Mouse (Mus musculus) spleen, postnatal 36 days (tissue): ENCODE data around the gene Lrrc20.

Experiments used
- DNase-seq, 2 experiments: peaks; one replicate each; pipeline ENCODE4 v3.0.0; 2022; ENCODE audit warnings: low spot score in 2 of 2, mixed read lengths in 1 of 2

The Lrrc20 gene

DNA sequence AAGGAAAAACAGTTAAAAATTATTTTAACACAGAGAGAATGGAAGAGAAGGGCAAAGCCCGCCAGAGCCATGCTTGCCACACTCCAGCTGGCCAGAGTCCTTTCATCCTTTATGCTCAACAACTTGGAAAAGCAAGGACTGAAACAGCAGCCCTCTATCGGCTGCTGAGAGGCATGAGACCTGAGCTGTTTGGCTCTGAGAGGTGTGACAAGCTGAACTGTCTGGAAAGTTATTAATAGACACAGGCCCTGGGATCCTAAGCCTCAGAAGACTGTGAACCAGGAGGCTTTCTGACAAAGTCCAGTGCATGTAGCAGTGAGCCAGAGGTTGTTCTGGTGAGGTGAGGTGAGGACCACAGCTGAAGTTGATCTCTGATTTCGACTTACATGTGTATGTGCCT, 2.0 kb upstream of the Lrrc20 start:
- no peak for DNase-seq

DNA sequence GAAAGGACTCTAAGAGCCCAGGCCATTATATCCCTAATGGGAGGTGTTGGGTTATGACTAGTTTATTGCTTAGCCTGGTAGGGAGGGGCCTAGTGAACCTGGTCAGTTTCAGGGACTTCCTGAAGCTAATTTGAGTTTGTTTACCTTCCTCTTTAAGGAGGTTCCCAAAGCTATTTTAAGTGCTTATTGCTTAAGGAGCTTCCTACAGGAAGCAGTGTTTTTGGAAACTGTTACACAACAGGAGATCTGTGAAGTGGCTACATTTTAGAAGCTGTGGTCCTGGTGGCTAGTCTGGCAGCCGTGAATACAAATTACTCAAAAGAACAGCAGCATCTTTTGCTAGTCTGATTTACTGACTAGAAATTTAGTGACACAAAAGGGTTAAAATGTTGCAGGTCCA, 1.3 kb upstream of the Lrrc20 start:
- no peak for DNase-seq

DNA sequence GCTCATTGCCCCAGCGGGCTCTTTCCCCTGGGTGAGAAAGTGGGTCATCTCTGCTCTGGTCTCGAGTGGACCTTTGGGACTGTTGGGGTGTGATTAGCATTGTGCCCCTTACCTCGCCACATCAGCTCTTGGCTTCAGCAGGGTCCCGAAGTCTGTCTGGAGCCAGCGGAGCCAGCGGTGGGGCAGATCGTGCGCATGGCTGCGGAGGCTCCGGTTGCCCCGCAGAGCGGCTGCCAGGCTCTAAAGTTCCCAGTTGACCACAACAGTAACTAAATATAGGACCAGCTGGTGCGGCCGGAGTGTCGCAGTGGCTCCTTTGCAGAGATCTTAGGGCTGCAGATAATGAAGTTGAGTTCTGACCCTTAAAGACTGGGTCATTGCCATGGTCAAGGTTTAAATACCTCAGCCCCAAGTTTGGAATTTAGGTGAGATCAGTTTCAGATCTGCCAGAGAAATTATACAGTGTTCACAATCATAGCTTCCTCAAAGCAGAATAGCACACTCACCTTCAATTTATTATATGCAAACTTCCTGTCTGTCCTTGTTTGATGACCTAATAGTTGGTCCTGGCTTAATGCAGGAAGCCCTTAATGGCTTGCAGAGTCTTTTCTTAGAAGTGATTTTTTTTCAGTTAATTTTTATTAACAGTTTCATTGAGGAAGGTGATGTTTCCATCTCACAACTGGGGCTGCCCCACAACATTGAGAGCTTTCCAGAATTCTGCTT, 1.0 kb downstream of the Lrrc20 start:
- DNase-seq, result no peak

DNA sequence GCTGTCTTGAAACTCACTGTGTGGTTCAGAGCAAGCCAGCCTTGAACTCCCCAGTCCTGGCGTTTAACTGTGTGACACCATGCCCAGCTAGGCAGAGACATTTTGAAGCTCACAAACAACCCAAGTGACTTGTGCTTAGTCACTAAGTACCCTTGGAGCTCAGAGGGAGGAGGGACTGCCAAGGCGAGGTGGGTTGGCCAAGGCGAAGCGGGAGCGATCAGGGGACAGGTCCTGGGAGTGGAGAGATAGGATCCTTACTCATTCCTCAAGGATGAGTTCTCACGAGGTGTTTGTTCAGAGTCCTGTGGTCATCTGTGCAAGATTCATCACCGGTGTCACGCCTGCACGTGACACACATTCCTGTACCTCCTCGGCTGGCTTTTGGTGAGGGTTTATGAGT, 3.9 kb downstream of the Lrrc20 start:
- no peak for DNase-seq

DNA sequence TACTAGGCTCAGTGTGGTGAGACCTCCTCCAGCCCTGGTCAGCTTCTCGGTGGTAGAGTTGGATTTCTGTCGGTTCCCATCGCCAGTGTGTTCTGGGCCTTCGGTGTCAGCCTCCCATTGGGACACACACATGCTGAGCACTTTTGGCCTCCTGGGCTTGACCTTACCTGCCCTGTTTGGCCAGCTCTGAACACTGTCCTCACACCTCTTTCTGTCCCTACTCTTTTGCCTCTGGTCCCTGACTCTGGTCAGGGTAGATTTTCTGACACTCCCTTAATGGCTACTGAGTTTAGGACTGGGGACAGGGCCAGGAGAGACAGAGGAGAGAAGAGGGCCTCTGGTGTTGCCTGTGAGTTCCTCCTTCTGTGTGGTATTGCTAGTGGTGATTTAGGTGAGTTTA, 4.3 kb downstream of the Lrrc20 start:
- no peak for DNase-seq

DNA sequence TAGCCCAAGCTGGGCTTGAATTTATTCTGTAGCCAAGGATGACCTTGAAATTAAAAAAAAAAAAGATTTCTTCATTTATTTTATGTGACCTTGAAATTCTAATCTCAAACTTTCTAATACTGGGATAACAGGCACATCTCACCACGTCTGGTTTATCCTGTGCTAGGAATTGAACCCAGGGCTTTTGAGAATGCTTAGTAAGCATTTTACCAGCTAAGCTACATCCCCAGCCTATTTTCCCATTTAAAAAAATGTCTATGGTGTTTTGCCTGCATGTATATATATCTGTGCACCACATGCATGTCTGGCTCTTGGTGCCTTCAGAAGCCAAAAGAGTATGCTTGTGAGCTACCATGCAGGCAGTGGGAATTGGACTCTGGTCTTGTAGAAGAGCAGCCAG, 4.9 kb downstream of the Lrrc20 start:
- DNase-seq, result no peak

DNA sequence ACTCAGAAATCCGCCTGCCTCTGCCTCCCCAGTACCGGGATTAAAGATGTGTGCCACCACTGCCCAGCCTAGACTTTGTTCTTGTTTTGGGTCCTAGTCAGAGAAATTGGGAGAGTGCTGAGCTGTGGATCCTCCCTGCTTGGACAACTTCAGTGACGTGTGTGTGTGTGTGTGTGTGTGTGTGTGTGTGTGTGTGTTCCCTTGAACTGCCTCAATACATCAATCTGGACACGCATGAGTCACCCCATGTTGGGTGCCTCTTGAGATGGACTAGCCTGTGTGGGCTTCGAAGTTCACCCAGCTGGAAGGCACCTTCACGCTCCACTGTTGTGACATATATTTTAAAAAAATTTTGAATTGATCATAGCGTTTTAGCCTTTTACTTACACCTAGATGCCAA, 7.2 kb downstream of the Lrrc20 start:
- DNase-seq, result no peak

DNA sequence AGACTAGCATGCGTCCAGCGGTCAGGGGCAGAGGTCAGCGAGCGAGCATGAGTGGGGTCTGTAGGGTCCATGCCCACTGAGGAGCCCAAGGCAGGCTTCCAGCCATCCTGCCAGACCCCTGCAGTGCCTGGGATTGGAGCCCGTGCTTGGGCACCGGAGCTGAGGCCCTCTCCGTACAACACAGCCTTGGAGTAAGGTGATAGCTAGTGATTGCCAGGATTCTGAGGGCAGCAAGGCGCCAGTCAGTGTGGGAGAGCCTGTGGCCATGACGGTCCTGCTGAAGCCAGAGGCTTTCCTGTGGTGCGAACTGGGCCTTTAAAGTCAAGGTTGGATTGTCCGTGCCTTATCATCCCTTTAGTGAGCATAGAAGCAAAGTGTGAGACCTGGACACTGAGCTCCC, 9.2 kb downstream of the Lrrc20 start:
- no peak for DNase-seq

DNA sequence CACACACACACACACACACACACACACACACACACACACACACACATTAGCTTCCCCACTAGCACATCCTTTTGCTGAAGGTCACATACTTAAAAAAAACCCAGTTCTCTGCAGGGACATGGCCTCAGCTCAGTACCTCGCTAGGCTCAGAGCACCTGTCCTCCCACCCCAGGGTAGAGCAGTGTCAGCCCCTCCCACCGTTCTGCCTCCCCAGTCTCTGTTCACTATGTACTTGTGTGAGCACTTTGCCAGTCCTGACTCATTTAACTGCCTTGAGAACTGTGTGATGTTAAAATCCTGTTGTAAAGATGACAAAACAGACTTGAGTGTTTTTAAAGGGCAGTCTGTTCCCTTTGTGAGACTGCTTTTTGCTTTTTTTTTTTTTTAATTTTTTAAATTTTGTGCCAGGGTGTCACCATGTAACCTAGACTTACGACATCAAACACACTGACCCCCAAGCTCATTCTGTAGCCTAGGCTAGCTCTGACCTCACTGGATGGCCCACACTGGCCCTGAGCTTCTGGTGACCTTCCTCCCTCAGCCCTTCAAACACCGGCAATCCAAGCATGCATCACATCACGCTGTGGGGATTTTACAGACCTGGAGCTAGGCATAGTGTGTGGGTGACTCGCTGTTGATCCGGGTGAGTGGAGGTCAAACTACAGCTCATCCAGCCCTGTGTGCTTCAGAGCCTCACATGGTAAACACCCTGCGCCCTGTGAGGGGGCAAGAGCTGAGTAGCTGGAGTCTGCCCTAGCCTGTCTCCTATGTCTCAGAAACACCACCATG, 11.1 kb downstream of the Lrrc20 start:
- no peak for DNase-seq

DNA sequence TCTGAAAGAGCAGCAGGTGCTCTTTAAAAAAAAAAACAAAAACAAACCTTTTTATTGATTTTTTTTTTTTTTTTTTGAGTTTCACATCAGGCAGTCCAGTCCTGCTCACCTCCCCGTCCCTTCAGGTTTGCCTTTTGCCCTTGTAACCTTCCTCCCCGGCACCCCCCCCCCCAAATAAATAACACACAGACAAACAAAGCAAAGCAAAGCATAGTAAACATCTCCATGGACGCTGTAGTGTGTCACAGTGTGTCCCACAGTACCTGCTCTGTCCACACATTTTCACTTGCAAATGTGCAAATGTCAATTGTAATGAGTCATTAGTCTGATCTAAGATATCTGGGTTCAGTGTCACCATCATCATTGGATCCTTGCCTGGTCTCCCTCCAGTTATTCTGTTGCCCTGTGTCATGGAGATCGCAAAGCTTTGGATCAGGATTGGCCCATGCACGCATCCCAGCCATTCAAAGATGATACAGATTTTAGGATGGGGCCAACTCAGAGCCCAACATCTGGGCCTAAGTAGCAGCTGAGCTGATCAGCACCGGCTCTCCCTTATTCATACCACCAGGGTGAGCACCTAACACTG, 13.0 kb downstream of the Lrrc20 start:
- no peak for DNase-seq

DNA sequence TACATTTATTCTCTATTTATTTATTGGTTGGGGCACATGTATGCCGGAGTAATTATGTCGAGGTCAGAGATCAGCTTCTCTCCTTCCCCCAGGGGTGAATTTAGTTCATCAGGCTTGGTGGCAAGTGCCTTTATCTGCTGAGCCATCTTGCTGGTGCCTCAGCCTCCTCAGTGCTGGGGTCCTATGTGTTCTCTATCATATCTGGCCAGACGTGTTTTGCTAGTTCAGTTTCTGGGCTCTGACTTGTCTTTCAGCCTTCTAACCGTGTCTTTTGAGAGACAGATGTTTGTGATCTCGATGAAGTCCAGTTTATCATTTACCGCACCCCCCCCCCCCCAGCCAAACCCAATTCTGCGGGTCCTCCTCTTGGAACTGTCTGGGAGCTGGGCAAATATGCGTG, 16.0 kb downstream of the Lrrc20 start:
- DNase-seq, result no peak

DNA sequence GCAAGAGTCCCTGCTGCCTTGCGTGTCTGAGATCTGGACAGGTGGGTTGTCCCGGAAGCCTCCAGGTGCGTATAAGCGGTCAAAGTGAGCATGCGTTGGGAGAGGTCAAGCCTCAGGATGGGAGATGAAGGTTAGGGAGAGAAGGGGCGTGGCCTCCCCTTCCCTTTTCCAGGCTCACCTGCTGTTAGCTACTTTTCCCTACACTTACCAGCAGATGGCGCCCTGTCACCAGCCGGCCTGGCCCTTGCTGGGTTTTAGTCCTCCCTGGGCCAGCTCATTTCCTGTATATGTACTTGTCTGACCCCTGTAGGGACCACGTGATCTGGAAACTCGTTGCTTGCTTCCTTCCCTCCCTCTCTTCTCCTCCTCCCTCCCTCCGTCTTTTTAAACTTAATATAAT, 16.4 kb downstream of the Lrrc20 start:
- DNase-seq, result peak; percentile 64 to 71

DNA sequence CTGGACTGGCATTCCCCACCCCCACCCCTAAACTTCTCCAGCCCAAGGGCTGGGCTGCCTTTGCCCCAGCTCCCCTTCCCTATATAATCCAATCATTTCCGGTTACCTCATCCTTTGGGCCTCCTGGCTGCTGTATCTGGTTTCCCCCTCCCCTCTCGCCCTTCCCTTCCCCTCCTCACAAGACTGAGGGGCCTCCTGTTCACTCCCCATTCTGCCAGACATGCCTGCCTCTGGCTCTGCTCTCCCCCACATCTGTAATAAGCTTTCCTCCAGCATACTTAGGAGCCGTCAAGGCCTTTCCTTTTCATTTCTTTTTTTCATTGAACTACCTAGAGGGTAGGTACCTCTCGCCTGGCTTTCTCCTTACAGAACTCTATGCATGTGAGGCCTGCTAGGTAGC, 19.9 kb downstream of the Lrrc20 start:
- no peak for DNase-seq

DNA sequence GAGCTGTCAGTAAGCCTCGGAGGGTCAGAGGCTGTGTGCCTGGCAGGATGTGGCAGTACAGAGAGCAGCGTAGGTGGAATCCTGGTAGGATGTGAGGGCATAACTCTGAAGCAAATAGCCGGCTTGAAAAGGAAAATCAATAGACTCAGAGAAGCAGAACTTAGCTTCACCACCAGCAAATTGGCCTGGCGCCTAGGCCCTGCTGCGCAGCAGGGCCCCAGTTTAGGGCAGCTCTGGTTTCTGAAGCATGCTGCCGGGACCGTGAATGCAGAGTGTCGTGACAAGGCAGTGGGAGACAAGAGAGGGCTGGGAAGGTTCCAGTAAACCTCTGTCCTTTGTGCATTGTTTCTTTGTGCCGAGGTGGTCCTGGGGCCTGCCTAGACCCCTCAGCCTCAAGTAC, 20.6 kb downstream of the Lrrc20 start:
- no peak for DNase-seq

DNA sequence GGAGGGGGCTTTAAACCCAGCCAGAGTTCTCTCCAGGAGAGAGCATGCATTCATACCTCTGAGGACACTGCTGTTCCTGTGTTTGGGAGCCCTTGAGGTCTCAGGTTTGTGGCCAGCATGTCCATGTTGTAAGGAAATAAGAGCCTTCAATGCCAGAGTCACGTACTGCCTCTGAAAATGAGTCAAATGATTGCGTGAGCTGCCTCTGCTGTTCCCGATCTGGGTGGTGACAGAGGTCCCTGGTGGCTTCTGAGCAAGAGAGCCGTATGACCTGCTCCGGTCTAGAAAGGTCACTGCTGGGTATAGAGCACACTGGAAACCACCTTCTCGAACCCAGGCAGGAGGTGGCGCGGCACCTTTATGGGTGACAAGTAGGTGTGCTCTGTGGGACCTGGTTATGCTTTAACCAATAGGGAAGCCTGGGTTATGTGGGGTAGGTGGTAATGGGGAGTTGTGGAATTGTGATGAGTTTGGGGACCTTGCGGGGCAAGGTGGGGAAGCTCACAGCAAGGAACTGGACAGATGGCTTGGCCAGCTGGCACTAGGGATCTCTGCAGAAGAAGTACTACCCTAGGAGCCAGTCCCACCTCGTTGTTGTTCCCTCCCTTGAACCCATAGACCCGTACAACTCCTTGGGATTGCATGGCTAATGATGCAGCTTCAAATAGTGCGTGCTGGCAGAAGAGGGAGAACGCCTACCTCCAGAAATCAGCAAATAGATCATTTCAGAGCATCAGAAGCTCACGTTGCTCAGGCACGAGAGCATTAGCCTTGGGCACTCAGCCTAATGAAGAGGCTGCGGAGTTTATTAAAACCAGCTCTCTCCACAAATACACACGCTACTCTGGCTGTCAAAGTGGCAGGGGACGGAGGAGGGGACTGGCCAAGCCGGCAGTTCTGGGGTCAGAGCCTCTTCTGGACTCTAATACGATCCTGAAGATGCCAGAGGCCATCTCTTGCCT, 24.2 kb downstream of the Lrrc20 start:
- DNase-seq, result no peak

DNA sequence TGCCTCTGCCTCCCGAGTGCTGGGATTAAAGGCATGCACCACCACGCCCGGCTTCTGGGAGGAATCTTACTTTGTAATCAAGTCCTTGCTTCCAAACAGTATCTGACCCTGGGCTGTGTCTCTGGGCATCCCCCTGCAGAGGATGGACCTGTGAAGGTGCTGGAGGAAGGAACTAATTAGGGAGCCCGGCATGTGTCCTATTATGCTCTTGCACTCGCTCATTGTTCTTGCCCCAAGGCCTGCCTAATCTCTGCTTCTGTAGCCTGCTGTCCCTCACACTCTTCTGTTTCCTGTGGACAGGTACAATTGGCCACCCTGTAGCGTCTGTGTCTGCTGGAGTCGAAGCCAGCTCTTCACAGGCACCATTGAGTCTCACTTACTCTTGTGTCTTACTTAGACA, 25.2 kb downstream of the Lrrc20 start:
- no peak for DNase-seq

DNA sequence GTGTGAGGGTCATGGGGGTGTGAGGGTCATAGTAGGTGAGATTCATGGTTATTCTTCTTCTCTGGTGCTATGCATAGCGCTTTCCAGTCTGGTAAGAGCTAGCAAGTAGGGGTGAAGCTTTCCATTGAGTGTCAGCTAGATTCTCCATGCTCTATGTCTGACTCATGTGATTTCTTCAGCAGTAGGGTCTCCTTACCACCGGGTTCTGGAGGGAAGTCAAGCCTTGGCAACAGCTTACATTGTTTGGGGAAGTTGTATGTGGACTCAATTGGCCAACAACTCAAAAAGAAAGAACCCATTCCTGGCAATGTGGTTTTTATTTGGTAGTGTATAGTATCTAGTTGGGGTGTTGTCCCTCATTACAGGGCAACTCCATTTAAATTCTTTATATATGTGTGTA, 28.5 kb downstream of the Lrrc20 start:
- DNase-seq, result no peak

DNA sequence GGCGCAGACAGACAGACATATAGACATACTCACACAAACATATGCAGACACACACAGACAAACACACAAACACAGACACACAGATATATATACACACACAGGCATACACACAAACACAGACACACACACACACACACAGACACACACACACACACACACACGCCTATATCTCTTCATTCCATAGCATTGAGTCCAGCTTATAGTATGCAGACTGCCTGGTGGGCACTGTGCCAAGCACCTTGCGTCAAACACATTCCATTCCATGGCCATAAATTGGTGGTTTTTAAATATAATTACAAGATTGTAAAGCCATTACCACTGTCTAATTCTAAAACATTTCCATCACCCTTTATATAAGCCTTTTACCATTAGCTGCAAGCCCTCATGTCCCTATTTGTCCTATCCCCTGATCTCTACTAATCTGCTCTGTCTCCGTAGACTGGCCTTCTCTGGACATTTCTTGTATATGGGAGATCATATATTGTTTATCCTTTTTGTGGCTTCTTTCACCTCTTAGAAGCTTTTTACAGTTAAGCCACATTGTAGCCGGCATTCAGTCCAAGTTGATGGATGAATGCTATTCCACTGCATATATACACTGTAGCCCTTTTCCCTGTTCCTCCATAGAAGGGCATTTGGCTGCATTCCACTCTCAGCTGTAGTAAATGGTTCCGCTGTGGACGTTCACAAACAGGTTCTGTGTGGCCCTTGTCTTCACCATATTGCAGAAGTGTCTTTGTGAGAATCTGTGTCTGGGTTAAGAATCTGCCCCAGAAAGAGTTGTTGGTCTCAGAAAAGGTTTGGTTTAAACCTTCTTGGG, 31.0 kb downstream of the Lrrc20 start:
- DNase-seq, result no peak

DNA sequence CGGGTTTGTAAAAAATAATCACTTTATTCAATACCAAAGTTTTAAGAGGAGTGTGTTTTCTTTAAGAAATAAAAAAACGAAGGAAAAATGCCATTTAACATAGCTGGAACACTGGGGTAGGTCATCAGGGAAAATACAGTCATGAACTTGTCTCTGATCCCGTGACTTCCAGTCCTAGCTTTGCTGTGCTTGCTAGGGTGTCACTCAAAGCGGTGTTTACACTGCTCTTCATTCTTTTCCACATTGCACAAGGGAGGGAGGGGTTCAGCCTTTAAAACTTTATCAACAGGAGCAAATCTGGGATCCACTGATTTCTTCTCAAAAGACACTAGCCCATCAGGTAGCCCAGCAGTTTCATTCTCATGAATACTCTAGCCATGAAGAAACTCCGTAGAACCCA, 34.3 kb downstream of the Lrrc20 start:
- no peak for DNase-seq

DNA sequence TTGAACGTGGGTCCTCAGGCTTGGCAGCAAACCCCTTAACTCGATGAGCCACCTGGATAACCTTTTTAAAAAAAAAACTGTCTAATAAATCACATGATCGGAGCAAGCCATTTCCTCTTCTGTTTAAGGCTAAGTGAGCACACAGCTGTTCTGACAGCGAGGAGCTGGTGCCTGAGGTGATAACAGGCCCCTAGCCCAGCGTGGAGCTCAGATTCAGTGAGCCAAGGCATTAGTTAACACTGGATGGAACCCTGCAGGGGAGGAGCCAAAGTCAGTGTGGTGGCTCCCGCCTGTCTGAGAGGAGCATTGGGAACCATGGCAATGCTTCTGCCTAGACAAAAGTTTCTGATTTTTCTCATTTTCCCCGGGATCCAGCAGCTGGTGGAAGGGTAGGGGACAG, 35.2 kb downstream of the Lrrc20 start:
- no peak for DNase-seq

DNA sequence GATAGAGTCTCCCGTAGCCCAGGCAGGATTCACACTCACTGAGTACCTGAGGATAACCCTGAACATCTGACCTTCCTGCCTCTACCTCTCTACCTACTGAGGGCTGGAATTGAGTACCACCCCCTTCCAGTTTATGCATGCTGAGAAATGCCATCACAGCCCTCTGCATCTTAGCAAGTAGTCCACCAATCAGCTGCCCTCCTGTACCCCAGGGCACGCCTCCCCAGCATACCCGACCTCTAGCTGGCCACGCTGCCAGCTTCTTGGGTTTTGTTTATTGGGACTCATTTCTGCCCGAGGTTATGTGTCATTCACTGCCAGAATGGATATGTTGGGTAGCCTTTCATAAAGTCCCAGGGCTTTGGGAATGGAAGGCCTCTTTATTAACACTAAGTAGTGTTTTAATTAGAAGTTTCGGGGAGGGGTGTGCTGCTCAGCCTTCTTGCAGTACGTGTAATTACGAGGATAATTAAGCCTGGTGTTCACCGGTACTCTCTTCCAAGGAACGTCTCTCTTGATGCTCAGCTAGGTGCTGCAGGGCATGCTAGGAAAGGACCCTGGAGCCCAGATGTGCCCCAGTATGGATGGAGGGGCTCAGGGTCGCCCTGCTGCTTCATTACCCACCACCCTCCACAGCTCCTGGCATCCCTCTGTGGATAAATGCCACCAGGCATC, 36.8 kb downstream of the Lrrc20 start:
- DNase-seq, result no peak
